Mouse (Mus musculus): ENCODE measurements around the gene Selenop. TPM values are rescaled to one million over a fixed set of nuclear protein-coding genes. Genes with fewer than 3 reads are reported as not detected.

Selenop gene
- total and polyA plus RNA-seq, 3 experiments, result 3.3 to 16.5 (median 7.3) TPM

- Histone ChIP-seq H3K79me2 (replicated peaks; ENCODE audit: control insufficient read depth, extremely low read depth, insufficient read depth, poor library complexity, severe bottlenecking) (no peaks in the 10 kb centered on the region), H3K4me3 (replicated peaks in 1 of 3; ENCODE audit: low read depth in 2 of 3, low read length in 2 of 3, poor library complexity in 1 of 3) (no peak overlapping the region), H3K27ac (ENCODE audit: insufficient read depth, low read depth) (no peak overlapping the region), H3K4me1 (ENCODE audit: control insufficient read depth in 1 of 2, insufficient read depth in 2 of 2) (no peaks in the 10 kb centered on the region), H3K36me3 (replicated peaks in 1 of 2; ENCODE audit: control insufficient read depth in 1 of 2, insufficient read depth in 1 of 2, low read length in 1 of 2) (no peaks in the 10 kb centered on the region), H3K9me3 (replicated peaks; ENCODE audit: low read length) (no peaks in the 10 kb centered on the region), H3K4me2 (ENCODE audit: insufficient read depth, low read depth, poor library complexity, severe bottlenecking) (no peak overlapping the region), H3K27me3 (replicated peaks) (no peaks in the 10 kb centered on the region), H3K9ac (ENCODE audit: insufficient read depth, low read depth) (no peak overlapping the region)
- in situ Hi-C loops (cut with MboI; ENCODE audit: low pct_ligation_motif_present, low pct_unique_long_range_greater_than_20kb, low sequenced_read_pairs) (no loop called here), dilution Hi-C loops (cut with MboI; ENCODE audit: extremely low pct_ligation_motif_present, extremely low pct_unique_long_range_greater_than_20kb, low sequenced_read_pairs) (no loop called here)
- no peak for DNase-seq (ENCODE audit: extremely low read depth)
- TF ChIP-seq ZKSCAN1 (IDR thresholded peaks at IDR 0.05; ENCODE audit: borderline replicate concordance, low read depth, low read length) (no peak), PAX5 (IDR thresholded peaks at IDR 0.05; ENCODE audit: low read length) (no peak), MAFK (IDR thresholded peaks at IDR 0.05; ENCODE audit: insufficient replicate concordance, low read length) (no peak), POLR2A (IDR thresholded peaks at IDR 0.05; ENCODE audit: low read depth, low read length) (no peak), RCOR1 (conservative IDR thresholded peaks at IDR 0.05; ENCODE audit: low read depth, low read length) (no peak), MYC (IDR thresholded peaks at IDR 0.05; ENCODE audit: low read depth, low read length) (no peak), ZNF384 (IDR thresholded peaks at IDR 0.05; ENCODE audit: low read depth, low read length) (no peak), GABPA (IDR thresholded peaks at IDR 0.05; ENCODE audit: insufficient replicate concordance, low read depth, low read length) (no peak), TBP (conservative IDR thresholded peaks at IDR 0.05; ENCODE audit: low read depth, low read length) (no peak), CTCF (conservative IDR thresholded peaks at IDR 0.05 in 1 of 2, IDR thresholded peaks at IDR 0.05 in 1 of 2; ENCODE audit: low read depth in 2 of 2, low read length in 2 of 2) (no peak), CHD2 (IDR thresholded peaks at IDR 0.05; ENCODE audit: low read length) (no peak), IRF4 (IDR thresholded peaks at IDR 0.05; ENCODE audit: low read depth, low read length) (no peak)
Measured at GRCm38 (mm10) chr15:3323041-3323440, 54.7 kb downstream of the Selenop start.

Other genes with a start within 250 kb of the Selenop start
- 0.08 TPM in 1 of 2 replicates, not detected in the other for gene Ccdc152, start 35.0 kb downstream of the Selenop start, total RNA-seq (2012; rRNA removed)
- gene Ccdc152, start 35.0 kb downstream of the Selenop start, total RNA-seq (2014; rRNA removed), result not detected in 2 replicates
- gene Ccdc152, start 35.0 kb downstream of the Selenop start, polyA plus RNA-seq (2012; ENCODE audit: insufficient read length, low read depth), result 0.42 and 0.99 TPM in 2 replicates

Data from CH12.LX (cell line).